Mouse (Mus musculus) thymus, postnatal 25 days (tissue): ENCODE results near the gene Paics.
"Not testable (repeated sequence)": the region's sequence is repeated elsewhere in the genome, so short reads cannot be mapped to it uniquely, and the experiment has no call there.

Experiments
- DNase-seq: peaks from one replicate; pipeline ENCODE4 v3.0.0; 2022

The Paics gene

DNA sequence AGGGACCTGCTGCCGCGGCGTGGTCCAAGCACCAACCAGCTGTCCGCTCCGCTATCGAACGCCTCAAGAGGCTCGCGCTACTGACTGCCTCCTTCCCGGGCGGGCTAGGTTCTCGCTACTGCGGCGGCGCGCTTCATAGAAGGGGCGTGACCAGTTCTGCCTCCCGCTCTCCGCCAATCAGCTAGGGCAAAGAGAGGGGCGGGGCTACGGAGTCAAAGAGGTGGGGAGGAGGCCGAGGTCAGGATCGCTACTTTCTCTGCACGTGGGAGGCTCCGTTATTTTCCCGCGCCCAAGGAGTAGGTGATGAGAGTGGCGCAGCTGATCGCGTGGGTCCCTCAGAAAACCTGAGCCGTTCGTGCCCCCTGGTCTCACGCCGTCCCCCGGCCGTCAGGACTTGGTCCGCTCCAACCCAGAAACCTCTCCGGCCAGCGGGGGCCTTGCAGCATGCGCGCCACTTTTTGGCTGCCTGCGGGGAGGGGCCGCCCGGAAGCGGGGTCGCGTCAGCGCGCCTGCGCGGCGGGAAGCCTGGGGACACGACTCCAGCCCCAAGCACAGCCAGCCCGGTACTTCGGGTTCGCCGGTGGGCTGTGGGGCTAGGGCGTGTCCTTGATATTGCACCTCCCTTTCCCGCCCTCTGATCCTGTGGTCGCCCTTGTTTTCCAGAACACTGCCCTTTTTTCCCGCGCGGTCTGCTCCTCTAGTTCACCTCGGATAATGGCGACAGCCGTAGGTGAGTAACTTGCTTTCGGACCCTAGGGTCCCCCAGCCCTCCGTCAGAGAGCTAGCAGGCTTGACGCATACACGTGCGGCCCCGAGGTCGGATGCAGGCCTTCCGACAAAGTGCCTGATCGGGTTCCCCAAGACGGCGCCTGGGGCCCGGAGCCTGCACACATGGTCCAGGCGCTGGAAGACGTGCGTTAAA, at the start of gene Paics, which contains the start of gene Ppat:
Paics (plus strand) TSS at position 202 of the 922 bp plus-strand sequence.
Ppat (minus strand) TSS at position 473 of the 922 bp plus-strand sequence.
- DNase-seq: peak; percentile 98

DNA sequence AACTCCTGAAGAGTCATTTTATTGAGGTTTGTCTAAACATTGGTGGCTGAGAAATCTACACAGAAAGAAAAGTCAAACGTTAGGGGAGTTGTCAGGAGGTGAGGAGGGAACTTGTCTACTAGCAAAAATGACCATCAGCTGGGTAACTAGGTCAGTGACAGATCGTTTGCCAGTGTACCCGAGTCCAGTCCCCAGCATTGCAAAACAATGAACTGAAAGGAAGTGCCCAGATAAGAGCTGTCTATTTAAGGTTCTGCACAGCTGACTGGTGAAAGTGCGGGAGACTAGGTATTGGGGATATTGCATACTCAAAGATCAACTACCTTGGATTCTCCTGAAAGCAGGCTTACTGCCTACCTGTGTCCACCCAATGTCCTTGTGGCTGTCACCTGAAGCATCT, 49.0 kb upstream of the Paics start:
- DNase-seq: no peak

DNA sequence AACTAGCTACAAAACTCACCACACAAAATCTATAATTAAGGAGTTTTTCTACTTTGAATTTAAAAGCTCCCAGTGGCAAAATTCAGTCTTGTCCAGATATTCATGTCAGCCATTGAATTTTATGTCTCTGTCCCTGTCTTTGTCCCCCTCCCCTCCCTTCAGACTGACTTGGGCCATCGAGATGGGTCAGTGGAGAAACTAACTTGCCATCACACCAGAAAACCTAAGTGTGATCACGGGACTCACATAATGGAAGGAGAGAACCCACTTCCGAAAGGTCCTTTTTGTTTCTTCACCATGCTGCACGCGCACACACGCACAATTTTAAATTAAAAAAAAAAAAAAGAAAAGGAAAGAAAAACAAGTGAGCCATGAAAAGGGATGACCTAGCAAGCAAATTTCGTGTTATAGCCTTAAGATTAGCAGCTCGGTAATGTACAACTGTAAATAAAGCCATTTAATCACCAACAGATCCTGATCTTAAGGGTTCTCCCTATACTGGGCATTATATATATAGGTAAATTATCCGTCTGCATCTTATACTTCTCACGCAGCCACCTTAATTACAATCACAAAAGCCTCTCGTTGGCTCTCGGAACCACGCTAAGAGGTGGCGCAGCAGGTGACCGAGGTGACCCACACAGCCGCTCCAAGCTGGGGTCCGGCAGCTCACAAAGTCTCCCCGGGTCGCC, 46.2 kb upstream of the Paics start:
- no peak for DNase-seq

DNA sequence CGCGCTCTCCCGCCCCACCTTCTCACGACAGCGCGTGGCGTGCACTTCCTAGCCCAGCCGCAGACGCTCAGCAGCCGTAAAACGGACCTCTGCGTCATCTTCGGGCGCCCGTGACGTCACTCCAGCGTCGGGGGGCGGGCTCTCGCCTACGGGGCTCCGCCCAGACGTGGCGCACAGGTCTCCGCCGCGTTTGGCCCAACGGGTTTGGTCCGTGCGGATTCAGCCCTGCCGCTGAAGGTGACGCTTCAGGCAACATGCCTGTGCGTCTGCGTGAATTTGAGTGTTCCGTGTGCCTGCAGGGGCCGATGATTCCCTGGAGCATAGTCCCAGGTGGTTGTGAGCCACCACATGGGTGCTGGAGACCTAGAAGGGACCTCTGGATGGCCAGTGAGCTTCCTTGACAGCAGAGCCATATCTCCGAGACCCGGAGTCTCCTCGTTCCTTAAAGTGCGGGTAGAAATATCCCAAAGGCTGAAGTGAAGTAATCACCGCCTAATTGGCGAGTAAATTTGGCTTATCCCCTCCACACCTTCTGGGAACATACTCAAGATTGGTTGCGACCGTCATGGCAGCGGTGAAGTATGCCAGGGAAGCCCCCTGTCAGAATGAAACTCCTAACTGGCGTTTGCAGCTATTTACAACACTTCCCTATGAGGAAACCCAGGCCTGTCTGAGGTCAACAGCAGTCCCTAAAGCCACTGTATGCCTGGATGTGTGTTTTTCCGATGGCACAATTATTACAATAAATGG, 45.5 kb upstream of the Paics start, which contains the start of gene Aasdh:
Aasdh (minus strand) TSS at position 110 of the 750 bp plus-strand sequence.
- peak; percentile 96 for DNase-seq

DNA sequence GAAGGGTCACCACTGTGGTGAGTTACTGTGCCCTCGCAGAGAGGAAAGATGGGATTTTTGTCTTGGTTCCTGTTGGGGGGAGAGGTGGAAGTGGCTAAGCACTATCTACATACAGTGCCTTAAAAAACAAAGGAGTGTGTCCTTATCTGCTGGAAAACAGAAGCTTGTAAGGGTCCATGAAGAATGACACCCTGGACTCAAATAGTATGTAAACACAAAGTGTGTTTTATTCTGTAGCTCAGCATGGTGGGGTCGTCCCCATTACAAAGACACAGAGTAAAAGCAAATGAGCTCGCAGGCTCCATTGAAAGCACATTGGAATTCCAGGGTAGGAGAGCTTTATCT, 45.0 kb upstream of the Paics start:
- no peak for DNase-seq

DNA sequence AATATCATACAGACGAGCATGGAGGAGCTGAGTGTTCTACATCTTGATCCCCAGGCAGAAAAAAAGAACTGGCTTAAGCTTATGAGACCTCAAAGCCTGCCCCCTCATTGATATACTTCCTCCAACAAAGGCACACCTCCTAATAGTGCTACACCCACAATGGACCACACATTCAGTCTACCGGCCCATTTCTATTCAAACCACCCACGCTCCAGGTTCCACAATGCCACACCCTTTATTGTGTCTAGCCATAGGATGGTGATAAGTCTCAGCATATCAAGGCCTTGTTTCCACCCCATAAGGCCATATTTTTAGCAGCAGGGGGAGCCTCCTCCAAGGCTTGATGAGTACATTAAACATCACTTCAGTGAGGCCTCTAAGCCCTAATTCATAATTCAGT, 40.3 kb upstream of the Paics start:
- no peak for DNase-seq

DNA sequence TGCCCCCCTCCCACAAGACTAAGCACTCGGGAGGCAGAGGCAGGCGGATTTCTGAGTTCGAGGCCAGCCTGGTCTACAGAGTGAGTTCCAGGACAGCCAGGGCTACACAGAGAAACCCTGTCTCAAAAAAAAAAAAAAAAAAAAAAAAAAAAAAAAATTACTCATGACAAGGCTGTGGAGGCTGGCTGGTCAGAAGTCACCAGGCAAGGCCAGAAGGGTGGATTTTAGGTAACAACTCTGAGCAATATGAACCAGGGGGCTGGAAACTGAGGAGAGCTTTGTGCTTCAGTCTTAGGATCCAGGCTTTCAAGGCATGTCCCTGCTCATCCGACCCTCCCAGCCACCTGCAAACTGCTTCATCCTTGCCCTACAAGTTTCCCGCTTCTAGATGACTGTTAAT, 38.6 kb upstream of the Paics start:
- not testable (repeated sequence) for DNase-seq

DNA sequence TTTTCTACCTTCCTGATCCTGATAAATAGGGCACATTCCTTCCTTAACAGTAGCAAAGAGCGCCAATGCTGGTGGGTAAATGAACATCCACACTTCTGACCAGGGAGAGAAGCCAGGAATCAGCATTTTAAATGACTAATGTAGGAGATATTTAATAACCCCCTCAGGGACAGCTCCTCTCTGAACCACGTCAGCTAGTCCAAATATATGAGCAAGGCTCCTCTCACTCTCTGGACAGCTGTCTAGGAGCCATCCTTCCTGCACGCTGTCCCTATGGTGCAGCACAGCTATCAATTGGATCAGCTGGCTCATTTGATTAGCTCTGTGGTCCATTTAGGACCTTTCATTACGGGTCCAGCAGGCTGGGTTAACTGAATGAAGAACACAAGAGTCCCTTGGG, 28.3 kb upstream of the Paics start:
- DNase-seq: no peak

DNA sequence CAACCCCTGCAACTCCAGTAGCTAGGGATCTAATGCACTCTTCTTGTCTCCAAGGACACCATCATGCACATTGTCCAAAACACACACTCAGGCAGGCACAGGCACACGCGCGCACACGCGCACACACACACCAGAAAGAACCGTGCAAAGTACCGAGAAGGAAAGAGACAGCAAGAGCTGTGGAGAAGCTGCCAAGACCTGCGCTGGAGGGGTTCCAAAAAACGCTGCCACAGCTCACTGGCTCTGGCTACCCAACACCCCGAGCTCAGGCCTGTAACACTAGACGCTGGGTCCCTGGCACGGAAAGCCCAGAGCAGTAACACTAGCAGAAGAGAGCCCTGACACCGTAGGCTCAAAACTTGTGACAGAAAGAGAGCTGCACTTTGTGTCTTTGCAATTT, 27.7 kb upstream of the Paics start:
- DNase-seq: no peak

DNA sequence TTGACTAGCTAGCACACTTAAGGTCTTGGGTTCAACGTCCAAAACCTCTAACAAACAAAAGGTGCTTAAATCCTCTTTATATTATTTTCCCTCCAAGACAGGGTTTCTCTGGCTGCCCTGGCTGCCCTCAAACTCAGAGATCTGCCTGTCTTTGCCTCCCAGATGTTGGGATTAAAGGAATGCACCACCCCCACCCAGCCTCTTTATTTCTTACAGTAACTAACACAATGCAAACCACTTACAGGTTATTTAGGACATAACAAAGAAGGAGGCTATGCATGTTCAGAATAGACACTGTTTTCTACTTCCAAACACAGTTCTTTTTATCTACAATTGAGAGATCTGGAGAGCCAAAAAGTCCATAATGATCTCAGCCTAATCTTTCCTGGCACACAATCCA, 26.8 kb upstream of the Paics start:
- DNase-seq: no peak

DNA sequence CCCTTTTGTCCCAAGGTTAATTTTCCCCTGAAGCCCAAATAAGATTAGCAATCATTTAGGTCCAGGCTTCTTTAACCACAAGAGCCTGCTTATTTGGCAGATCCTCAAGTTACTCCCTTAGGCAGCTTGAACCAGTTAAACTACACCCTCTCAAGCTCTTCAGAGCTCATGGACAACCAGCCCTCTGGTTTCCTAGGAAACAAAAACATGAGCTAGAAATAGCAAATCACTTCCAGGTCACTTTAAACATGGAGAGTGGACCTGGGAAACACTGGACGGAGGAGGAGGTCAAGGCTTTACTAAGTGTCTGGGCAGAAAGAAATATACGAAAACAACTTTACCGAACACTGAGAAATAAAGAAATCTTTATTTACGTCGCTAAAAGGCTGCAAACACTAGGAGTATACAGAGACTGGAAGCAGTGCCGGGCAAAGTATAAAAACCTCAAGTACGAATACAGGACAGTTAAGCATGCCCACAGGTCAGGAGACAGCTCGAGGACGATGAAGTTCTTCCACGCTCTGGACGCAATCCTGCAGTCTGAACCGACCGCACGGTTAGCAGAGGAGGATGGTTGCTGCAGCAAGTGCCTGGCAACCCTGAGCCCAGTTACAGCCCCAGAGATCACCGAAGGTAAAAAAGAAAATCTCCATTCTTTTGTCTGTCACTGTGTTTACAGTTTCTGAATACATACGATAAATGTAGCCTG, 22.8 kb upstream of the Paics start:
- DNase-seq: no peak

DNA sequence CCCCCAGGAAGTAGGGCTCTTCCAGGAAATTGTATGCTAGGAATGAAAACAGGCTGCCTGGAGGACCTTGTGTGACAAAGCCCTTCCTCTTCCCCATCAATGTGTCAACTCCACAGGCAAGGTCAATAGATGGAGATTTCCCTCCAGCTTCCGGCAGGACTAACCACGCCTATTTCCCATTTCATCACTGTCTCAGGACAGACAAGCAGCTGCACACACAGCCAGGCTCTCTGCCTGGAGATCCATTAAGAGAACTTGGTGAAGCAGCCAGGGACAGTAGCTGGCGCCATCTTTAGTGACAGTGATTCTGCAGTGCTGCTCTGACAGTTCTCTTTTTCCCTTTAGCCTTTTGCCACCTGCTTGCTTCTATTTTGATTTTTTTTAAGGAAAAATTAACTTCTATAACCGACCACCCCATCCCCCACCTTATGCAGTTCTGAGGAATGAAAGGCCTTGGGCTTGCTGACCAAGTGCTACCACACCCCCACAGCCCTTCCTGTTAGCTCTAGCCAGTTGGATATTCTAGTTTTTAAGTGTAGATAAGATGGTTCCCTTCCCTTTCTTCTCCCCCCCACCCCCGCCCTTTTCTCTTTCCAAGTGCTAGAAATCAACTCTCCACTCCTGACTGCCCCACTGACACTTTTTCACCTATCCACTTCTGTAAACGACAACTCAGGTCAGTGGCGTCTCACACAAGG, 21.8 kb upstream of the Paics start:
- DNase-seq: no peak

DNA sequence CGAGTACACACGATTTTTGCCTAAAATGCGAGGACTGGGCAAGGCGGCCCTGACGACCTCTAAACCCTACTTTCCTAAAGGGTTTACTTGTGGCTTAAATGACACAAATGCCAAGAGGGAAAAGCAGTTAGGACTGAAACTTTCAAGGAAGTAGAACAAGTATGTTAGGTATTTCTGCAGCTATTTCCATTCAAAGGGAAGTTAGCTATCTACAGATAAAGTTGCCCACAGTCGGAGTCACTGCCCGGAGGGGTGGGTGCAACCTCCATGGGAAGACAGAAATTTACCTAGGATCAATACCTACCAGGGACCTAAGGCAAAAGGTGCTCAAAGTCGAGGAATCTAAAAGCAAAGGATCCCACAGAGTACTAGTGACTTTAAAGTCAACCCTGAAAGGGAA, 11.4 kb upstream of the Paics start:
- DNase-seq: no peak

DNA sequence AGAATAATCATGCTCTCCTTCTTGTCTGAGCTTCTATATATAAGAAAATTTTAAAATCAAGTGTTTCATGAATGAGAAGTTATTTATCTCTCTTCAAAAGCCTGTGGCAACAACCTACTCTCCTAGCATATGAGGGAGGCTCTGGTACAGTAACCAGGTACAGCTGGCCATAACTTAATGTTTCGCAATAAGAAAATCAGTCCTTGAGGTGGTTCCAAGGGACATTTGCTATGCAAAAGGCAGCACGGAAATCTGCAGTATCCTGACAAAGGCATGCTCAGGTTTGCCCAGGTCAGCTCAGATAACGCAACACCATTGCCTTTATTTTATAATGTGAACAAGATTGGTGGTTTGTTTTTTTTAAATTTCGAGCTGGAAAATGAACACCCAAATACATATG, 9.1 kb upstream of the Paics start:
- DNase-seq: no peak

DNA sequence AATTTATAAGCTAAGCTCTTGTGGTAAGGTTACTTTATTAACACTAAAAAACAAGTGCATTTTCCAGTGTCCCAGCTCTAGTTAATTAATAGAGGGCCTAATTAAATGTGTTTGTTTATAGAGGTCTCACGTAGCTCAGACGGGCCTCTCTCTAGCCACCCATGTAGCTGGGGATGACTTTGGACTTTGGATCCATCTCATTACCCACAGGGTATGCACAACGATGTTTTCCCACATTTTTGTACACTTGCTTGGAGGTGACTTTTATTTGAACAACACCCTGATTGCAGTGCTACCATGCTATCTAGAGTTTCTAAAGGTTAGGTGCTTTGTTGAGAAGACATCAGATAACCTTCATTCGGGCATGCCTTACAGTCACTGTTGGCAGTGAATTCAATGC, 8.6 kb upstream of the Paics start:
- no peak for DNase-seq

DNA sequence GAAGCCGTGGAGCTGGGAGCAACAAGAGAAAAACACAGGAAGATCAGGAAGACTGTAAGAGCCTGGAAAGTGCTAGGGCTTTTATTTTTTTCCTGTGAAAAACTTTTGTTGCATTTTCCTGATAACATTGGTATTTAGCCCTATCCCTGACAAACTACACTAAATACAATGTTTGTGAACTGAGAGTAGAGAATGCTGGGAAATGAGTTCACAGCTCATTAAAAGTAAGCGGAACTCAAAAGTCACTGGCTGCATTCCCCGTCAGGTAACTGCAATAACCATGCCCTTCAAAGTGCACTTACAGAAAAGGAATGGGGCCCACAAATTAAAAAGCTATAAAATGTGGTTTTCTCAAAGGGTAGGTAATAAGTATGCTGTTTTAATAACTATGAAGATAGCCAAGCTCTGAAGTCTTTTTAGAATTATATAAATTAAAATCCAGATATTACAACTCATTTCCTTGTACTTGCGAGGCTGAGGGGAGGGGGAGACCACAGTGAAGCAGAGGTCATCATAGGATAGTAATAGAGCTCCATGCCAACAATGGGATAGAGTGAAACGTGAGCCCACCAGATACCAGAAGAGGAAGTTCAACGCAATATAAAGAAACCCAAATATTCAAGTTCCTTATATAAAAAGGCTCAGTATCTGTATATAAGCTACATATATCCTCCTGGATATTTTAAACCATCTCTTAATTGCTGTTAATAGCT, 6.0 kb upstream of the Paics start:
- no peak for DNase-seq

DNA sequence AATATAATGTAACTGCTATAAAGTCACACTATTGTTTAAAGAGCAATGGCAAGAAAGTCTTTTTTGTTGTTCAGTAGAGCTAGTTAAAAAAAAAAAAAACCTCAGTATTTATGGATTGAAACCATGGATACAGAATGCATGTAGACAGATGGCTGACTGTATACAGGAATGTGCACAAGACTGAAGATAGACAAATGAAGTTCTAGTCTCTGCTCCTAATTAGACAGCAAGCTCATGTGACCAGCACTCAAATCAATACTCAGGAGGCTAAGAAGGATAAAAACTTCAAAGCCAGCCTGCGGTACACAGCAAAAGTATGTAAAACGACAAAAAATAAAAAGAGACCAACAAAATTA, 5.5 kb upstream of the Paics start:
- DNase-seq: no peak

DNA sequence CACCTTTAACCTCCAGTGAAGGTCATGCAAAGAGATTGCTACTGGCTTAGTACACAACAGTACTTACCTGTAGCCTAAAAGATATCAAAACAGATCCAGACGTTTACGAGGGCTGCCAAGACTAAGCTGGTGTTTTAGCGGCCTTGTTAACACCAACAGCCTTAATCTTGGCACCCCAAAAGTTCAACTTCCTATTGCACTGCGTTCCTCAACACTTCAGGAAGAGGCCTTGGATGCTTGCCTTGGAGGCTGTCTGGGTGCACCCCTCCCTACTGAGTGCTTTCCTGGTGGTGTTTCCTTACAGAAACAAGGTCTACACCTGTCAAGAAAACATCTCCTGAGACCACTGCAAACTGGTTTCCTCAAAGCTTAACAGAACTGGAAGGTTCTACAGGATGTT, 4.0 kb upstream of the Paics start:
- DNase-seq: no peak

DNA sequence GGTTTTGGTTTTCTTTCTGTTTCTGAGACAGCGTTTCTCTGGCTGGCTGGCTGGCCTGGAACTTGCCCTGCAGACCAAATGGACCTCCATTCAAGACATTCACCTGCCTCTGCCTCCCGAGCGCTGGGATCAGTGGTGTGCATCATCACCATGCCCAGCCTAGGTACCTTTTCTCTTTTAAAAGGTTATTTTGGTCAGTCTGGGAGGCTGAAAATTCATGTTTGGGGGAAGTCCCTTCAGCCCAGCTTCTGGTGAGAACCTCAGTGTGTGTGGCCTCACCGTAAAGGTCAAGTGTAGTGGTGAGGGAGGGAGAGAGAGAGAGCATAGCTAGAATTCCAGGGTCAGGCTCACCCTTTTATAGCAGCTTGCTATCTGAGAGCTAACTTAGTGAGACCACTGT, 3.3 kb upstream of the Paics start:
- DNase-seq: no peak

DNA sequence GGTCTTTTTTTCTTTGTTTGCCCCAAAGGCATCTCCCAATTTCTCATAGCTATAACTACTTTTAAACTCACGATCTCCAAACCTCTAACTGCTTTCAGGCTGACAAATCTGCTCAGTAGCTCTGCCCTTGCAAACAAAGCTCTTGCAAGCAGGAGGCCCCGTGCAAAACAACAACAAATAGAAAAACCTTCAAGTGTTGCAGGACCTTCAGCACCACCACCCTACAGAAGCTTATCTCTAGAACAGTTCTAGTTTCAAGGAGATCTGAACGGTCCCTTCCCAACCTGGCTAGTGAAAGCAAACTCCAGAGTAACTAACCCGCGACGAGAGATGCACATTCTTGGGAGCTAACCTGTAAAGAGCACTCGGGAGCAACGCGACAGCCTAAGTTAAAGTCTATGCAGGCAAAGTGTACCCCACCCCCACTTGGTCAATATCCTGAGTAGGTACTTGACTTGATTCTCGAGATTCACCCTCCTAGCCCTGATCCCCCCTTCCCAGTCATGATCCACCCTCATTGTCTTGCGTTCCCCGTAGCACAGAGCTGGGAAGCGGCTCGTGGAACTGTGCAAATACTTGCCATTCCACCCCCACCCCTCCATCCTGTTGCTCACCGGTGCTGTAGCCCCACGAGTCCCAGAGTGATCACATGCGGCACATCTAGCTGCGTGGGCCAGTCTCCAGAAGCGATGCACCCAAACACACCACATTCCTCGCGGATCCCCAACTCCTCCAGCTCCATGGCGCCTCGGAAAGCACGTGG, 583 bp upstream of the Paics start:
- no peak for DNase-seq
